Mouse (Mus musculus) CD4-positive helper T cell, adult 2 months (primary cell): ENCODE measurements around the gene Pdcd2l.

Experiments
- DNase-seq: peaks from one replicate; pipeline ENCODE4 v3.0.0-alpha.2; 2012; ENCODE audit warnings: low read depth, missing footprints, low spot score

Pdcd2l gene

DNA sequence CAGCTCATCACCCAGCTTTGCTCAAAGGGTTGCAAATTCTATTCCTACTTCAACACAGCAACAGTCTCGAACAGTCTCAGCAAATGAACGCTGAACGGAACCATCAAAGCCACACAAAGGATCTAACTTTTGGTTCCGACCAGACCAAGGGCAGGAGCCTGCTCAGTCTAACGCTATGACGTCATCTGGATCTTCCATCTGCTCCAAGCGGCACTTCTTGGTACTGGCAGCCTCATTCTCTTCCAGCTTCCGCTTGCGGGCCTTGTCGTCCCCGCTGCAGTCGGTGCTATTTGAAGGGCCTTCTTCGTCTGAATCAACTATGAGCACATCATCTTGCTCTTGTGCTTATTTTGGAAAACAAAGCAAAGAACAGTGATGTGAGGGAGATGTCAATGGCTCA is 55.3 kb downstream of the Pdcd2l start:
- DNase-seq, result no peak

DNA sequence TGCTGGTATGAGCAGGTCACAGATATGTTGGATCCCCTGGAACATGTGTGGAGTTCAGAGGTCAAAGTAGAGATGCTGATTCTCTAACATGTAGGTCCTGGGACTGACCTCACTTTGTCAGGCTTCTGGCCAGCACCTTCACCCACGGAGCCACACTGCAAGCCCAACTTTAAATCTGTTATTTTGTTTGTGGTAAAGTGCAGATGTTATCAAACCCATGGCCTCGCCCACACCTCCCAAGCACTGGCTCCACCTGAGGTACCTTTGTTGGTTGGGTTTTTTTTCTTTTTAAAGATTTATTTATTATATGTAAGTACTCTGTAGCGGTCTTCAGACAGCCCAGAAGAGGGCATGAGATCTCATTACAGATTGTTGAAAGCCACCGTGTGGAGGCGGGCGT is 57.0 kb downstream of the Pdcd2l start:
- DNase-seq, result no peak
